Mouse (Mus musculus): ENCODE measurements around the gene Hoga1. TPM values are rescaled to one million over a fixed set of nuclear protein-coding genes. Genes with fewer than 3 reads are reported as not detected.

Hoga1 gene
- total RNA-seq, 2 experiments from 2014 or later: 4.2 to 5.6 TPM

DNA sequence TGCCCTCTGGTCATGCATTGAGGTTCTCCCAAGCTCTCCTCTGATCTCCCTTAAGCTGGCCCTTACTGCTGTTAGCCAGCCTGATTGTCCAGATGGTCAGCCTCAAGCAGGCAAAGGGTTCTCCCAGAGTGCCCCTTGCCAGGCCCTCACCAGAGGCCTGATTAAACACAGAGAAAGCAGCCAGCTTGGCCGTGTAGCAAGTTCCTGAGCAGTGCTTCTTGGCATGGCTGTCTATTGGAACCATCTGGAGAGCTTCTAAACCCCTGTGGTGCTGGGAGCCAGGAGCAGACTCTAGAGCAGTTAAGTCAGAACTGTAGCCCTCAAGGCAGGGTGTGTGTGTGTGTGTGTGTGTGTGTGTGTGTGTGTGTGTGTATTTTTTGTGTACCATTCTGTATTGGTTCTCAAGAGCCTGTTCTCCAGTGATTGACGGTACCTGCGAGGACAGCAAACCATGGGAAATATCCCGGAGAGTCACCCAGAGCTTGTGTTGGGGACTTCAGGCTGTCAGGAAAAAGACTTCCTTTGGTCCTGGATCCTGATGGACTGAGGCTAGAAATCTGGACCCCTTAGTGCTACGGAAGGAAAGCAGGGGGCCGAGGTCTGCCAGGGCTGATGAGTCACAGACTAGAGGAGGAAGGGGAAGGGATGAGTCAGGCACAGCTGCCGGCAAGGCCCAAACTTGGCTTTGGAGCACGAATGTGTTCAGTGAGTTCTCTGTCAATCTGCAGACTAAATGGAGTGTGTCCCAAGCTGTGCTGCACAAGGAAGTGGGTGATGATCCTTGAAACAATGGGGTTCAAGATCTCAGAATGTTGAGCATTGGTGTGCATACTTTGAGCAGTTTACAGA is 27.8 kb upstream of the Hoga1 start:
- intact Hi-C loops (cut with DNase I): loop anchor here (5.0 kb wide), 1 partner anchor 35 kb away; the partner anchor contains the start of genes Mms19 and Ubtd1

DNA sequence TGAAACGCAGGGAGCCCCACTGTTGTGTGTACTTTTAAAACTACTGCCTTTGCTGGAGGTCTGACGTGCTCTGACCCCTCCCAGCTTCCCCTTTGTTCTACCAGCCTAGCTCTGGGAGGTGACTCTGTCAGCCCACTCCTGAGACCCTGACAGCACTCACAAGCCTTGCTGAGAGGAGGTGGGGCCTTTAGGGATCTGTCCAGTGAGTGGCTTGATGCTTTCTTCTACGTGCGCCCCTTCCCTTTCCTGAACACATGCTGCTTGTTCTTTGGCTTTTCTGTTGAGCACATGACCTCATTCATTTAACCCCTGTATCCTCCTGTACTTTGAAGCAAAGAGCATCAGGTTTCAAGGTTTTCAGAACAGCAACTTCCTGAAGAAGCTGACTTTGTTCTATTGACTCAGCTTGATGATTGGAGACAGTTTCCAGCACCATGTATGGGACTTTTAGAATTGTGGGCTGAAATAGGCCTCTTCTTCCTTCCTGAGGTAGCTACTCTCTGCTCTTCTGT is 26.3 kb upstream of the Hoga1 start:
- intact Hi-C loops (cut with DNase I): loop anchor here (5.0 kb wide), 1 partner anchor 37 kb away; the partner anchor contains the start of genes Mms19 and Ubtd1
- DNase-seq (ENCODE audit: low spot score in 2 of 2): no peak

More for the DNA sequence above, 27.8 kb upstream of the Hoga1 start:
- DNase-seq (ENCODE audit: low spot score in 2 of 2): peak; percentile 49 to 68

DNA sequence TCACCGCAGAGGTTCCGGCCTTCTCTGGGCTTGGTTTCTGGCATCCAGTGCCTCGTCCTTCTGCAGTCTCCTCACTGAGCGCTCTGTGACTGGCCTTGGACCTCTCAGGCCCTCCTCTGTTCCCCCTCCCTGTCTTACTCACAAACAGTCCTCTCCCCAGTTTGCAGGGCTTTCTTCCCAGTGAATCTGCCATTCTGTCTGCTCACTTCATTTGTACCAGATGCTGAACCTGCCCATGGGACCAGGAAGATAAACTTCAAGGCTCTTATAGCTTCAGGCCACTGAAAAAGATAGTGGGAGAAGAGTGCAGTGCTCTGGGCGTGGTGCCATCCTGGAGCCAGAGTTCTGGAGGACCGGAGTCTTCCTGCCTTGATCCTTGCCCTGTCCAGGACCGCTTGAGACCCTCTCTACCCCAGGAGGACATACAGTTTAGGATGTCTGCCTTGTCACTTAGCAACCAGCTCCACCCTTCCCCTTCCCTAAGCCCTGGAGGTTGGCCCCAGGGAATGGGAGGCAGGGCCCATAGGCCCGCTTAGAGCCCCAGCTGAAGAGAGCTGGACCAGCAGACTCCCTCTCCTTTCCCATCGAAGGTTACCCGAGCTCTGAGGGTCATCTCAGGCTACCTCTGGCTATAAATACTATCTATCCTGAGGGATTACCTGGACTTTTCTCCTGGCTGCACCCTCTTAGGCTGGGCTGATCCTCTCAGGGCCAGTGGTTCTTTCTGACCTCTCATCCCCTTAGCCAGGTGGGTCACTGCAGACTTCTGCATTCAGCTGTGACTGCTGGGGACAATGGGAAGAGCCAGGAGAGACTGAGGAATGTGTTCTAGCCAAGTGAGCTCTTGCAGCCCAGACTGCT is 23.5 kb upstream of the Hoga1 start:
- no peak for DNase-seq (ENCODE audit: low spot score in 2 of 2)

DNA sequence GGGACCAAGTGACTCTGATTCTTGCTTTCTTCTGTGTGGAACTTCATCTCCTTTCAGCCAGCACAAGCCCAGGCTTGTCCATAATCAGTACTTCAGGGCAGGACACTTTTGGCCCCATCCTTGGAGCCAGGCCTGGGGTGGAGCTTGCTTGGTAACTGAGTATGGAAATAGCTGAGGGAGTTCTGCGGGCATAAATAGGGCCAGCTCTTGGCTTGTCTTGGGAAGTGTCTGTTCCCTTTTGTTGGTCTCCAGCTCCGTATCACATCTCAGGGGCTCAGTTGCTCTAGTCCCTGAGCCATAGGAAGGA is 22.9 kb upstream of the Hoga1 start:
- intact Hi-C loops (cut with DNase I): no loop called here
- no peak for DNase-seq (ENCODE audit: low spot score in 2 of 2)

More for the DNA sequence above, 23.5 kb upstream of the Hoga1 start:
- intact Hi-C loops (cut with DNase I): no loop called here

DNA sequence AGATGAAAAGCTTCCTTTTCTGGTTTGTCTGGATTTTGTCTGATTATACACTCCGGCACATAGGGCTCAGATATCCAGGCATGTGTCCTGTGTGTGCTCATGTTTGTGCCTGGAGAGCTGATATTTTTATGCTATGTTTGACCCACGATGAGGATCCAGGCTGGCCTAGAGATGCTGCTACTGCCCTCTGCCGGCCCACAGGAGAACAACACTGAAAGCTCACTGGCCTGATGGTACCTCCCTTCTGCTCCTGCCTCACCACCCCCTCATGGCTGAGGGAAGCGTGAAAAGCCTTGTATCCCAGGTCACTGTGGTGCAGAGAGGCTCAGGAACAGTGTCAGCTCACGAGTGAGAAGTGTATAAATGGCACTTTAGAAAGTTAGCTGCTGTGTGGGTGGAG is 19.3 kb upstream of the Hoga1 start:
- intact Hi-C loops (cut with DNase I): loop anchor here (5.0 kb wide), 2 partner anchors 74 to 129 kb away; partner anchors contain the start of gene Rrp12
- DNase-seq (ENCODE audit: low spot score in 2 of 2): peak; percentile 85 to 89

DNA sequence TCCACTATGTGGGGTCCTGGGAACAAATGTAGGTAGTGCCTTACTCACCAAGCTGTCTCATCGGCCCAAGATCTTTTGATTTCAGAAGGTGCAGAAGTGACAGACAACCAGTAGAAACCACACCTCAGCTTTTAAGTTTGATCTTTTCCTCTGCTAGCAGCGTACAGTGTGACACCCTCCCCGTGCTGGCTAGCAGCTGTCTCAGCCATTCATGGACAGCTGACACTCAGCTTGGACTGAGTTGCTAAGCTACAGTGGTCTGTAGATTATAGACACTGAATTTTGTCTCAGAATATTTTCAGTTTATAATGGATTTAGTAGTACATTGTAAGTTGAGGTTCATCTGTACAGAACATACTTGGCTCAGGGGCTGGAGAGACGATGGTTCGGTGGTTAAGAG is 14.3 kb upstream of the Hoga1 start:
- no peak for DNase-seq (ENCODE audit: low spot score in 2 of 2)
- intact Hi-C loops (cut with DNase I): no loop called here

DNA sequence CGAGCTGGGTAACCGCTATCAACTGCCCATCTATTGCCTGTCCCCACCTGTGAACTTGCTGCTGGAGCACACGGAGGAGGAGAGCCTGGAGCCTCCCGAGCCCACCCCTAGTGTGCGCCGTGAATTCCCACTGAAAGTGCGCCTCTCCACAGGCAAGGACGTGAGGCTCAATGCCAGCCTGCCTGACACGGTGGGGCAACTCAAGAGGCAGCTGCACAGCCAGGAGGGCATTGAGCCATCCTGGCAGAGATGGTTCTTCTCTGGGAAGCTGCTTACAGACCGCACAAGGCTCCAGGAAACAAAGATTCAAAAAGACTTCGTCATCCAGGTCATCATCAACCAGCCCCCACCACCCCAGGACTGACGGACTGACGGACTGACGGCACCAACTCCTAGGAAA is 11.8 kb upstream of the Hoga1 start:
- intact Hi-C loops (cut with DNase I): no loop called here
- no peak for DNase-seq (ENCODE audit: low spot score in 2 of 2)

DNA sequence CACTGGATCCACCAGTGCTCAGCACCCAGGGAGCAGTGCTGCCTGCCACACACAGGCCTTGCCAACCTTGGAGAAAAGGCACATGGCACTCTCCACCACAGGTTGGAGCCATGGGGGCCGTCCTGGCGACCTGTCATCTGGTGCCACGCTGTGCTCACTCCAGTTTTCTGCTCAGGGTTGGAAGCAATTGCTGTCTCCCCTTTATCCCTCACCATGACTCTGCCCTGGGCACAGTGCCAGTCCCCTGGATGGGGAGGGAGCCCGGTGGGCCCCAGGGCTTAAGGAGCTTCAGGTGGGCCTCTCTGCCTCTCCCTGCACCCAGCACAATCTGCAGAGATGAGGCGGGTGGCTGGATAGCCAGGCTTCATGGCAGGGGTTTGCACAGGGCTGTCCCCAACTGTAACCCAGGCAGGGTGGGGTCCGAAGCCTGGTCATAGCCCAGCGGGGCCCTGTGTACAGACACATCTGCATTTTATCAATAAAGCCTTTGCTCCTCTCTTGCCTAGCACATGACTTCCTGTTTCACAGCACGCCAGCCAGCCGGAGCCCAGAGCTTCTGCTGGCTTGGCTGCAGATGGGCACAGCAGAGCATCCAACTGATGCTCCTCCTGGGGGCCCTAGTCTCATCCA is 11.1 kb upstream of the Hoga1 start:
- peak in 1 of 2 experiments; percentile 23 for DNase-seq (ENCODE audit: low spot score in 2 of 2)
- intact Hi-C loops (cut with DNase I): no loop called here

DNA sequence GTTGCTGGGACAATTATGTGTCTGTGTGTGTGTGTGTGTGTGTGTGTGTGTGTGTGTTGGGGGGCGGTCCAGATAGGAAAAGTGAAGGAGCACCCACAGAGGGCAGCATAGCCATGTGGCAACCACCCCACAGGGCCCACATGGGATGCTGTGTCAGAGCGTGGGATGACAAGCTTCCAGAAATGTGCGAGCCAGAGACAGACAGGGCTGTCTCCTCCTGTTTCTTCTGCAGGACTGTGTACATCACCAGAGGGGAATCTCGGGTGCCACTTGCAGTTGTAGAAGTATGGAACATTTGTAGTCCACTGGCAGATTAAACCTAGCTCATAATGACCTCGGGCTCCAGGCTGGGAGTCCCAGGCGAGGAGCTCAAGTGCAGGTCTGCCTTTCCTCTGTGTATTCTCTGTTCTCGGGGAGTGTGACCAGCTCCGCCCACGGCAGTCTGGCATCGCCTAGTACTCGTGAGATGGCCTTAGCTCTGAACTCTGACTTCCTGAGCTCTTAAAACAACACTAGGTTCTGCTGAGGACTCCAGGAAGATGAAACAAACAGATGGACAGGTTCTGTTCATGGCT is 10.4 kb upstream of the Hoga1 start:
- intact Hi-C loops (cut with DNase I): loop anchor here (5.0 kb wide), 2 partner anchors 37 to 117 kb away; no protein-coding TSS in a partner anchor
- DNase-seq (ENCODE audit: low spot score in 2 of 2): peak in 1 of 2 experiments; percentile 20

DNA sequence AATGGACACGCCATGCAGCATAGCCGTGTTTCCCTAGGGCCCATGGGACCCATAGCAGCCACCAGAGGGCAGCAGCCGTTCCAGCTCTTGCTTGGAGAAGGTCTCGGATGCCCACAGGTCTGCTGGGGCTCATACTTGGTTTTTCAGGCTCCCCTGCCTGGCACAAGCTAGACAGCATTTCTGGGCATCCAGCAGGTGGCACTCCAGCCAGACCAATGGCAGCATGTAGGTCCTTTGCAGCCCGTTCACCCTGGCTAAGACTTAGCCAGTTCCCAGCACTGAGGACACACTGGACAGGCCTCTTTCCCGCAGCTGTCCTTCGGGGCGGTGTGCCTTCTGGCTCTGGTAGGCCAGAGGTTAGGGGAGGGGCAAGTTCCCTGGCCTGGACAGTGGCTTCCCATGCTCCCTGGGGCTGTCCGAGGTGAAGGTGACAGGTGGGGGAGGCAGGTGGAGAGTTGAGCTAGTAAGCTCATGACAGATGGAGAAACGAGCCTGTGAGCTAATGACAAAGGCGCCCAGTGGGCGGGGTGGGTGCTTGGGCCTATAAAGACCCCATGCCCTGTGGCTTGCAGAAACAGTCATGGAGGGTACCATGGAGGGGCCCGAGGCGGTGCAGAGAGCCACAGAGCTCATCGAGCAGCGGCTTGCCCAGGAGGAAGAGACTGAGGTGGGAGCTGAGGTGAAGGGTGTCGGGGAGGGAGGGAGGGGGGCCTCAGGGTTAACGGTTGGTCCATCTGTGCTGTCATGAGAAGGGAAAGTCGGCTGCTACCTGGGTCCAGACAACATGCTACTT is 9.8 kb upstream of the Hoga1 start, which contains the start of gene Ankrd2:
Ankrd2 (plus strand) TSS at position 545 of the 793 bp plus-strand sequence.
- peak; percentile 80 to 86 for DNase-seq (ENCODE audit: low spot score in 2 of 2)
- intact Hi-C loops (cut with DNase I): loop anchor here (5.0 kb wide), 2 partner anchors 37 to 117 kb away; no protein-coding TSS in a partner anchor

DNA sequence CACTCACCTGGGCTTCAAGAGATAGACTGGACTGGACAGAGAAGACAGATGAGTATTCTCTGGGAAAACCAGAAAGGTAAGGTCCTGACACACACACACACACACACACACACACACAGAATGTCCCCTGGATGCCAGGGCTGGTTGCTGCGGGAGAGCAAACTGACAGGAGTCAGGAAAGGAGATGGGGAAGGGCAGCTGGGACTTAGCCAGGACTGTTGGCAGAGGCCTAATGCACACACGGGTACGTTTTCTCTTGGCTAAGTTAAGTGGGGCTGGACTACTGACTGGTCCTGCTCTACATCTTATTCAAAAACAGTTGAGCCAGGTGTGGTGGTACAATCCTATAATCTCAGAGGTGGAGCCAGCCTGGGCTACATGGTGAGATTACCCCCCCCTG is 9.1 kb upstream of the Hoga1 start:
- no peak for DNase-seq (ENCODE audit: low spot score in 2 of 2)

DNA sequence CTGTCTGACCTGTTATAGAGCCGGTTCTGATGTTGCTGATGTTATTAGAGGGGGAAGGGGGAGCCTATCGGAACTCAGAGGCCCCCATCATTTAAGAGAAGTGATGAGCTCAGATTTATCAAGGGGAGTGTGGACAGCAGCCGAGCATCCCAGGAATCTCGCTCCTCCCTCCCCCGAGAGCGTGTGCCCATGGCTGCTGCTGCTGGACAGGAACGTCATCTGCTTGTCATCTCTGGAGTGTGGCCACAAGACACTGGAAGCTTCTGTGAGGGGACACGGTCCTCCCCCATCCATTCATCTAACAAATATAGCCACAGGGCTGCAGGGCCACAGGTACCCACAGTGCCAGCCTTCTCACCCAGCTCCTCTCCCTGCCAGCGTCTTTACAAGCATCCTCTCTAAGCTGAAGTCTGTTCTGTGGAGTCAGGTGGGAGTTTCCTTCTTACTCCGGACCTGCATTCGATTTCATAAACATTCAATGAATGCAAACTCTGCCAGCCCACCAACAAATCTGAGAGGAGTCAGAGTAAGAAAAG is 8.2 kb upstream of the Hoga1 start:
- no peak for DNase-seq (ENCODE audit: low spot score in 2 of 2)
- intact Hi-C loops (cut with DNase I): loop anchor here (5.0 kb wide), 2 partner anchors 35 to 115 kb away; no protein-coding TSS in a partner anchor

More for the DNA sequence above, 9.1 kb upstream of the Hoga1 start:
- intact Hi-C loops (cut with DNase I): loop anchor here (5.0 kb wide), 2 partner anchors 36 to 116 kb away; no protein-coding TSS in a partner anchor

DNA sequence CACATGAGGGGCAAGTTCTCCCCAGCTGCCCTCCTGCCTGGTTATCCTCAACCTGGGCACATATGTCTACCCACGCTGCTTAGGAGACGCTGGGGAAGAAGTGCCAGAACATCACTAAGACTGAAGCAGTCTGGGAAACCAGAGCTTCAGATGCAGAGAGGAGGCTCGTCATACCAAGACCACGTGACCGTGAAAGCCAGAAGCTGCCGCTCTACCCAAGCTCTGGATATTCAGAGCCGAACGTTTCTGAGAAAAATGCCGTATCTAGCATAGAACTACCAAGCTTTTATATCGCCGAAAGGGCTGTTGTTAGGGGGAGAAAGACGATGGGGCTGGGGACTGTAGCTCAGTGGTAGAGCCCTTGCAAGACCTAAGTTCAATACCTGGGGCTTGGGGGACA is 7.1 kb upstream of the Hoga1 start:
- intact Hi-C loops (cut with DNase I): loop anchor here (5.0 kb wide), 2 partner anchors 34 to 114 kb away; no protein-coding TSS in a partner anchor
- no peak for DNase-seq (ENCODE audit: low spot score in 2 of 2)

DNA sequence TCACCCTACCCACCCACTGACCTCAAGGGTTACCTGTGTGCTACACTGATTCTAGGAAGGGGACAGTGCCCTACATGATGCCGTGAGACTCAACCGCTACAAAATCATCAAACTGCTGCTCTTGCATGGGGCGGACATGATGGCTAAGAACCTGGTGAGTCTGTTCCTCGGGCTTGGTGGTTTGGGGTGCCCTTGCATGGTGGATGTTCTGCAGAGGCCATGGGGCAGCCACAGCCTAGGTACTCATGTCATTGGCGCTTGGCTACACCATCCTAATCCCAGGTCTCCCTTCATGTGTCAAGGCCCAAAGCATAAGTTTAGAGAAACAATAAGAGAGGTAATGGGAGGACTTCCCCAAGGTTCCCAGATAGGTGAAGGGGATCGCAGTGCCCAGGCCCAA is 1.4 kb upstream of the Hoga1 start:
- intact Hi-C loops (cut with DNase I): no loop called here

DNA sequence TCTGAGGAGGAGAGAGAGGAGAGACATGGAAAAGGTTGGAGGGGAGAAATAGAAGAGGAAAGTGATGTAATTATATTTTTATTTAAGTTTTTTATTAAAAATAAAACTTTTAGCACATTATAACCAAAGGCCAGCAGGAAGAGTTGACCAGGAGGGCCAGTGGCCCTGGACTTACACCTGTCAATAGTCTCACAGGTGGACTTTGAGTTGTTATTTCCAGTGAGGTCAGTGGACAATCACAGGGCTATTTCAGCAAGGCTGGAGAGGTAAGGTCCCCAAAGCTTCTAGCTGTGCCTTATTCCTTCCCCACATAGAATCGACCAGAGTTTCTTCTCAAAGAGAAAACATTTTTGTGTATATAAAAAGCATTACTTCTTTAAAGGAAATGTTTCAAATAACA is 4.8 kb downstream of the Hoga1 start:
- intact Hi-C loops (cut with DNase I): no loop called here
- DNase-seq (ENCODE audit: low spot score in 2 of 2): no peak

More for the DNA sequence above, 1.4 kb upstream of the Hoga1 start:
- DNase-seq (ENCODE audit: low spot score in 2 of 2): no peak

DNA sequence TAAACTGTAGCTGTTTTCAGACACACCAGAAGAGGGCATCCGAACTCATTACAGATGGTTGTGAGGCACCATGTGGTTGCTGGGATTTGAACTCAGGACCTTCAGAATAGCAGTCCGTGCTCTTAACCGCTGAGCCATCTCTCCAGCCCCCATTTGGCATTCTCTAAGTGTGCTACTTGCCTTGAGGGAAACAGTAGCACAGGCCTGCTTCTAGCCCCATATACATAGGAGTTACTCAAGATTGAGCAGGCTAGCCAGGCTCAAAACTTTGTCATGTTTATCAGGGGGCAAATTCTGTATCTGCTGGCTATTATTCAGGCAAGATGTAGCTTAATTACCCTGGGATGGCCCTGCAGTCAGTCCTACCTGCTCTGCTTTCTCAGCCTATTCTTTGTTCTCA is 5.9 kb downstream of the Hoga1 start:
- intact Hi-C loops (cut with DNase I): no loop called here
- DNase-seq (ENCODE audit: low spot score in 2 of 2): no peak

DNA sequence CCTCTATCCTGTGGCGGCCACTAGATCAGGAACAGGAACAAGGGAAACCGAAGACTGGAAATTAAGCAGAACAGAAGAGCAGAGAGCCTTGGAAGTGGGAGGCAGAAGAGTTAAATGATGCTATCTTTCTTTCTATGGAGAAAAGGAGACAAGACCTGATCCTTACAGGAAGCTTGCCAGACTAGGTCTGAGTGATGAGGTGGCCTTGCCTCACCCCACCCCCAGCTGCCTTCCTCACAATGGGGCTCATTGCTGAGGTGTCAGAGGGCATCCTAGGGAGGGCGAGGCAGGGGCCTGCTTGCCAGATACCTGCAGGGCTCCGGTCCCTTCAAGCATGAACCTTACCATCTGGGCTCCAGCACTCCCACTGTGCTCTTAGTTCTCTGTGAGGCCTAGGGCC is 6.5 kb downstream of the Hoga1 start, which contains the start of gene 4933411K16Rik:
4933411K16Rik (plus strand) TSS at position 301 of the 400 bp plus-strand sequence.
- no peak for DNase-seq (ENCODE audit: low spot score in 2 of 2)
- intact Hi-C loops (cut with DNase I): no loop called here

DNA sequence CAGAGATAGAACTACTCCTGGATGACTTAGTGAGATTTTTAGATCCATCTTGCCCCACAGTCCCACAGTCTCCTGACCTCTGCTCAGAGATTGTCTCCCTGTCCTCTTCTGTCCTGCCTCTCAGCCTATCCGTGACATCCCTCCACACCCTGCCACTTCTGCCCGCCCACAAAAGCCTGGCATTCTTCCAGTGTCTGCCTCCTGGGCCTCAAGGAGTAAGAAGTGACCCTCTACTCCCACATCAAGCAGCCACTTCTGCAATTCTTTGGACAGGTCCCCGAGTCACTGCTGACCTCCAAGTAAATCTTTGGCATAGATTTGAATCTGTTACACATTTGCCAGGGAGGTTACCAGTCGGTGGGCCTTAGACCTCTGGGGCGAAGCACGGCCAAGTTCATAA is 8.8 kb downstream of the Hoga1 start:
- DNase-seq (ENCODE audit: low spot score in 2 of 2): no peak

More for the DNA sequence above, 8.8 kb downstream of the Hoga1 start:
- intact Hi-C loops (cut with DNase I): no loop called here

All from left cerebral cortex, postnatal 14 days (tissue).